Mouse (Mus musculus) neural tube, embryonic 14.5 days (tissue): ENCODE data around the gene Hunk. TPM values are rescaled to one million over a fixed set of nuclear protein-coding genes. Genes with fewer than 3 reads are reported as not detected.

Experiments
- ATAC-seq: fragments of 200-750 bp; cut with Nextera tagmentation; 2 replicates; pipeline ENCODE4 v1.8.0; 2017; ENCODE audit warnings: low read depth, mild to moderate bottlenecking, moderate TSS enrichment, moderate library complexity
- H3K27ac ChIP-seq: fragments of 300-500 bp; sonication (generic); 2 replicates; pipeline ENCODE4 v1.5.1; 2014; ENCODE audit warnings: low read depth, mild to moderate bottlenecking, control low read depth, low read length, moderate library complexity, mixed read lengths
- H3K27me3 ChIP-seq: fragments of 300-500 bp; sonication (generic); 2 replicates; pipeline ENCODE4 v1.6.1; 2014; ENCODE audit warnings: low read length; ENCODE audit not compliant: control insufficient read depth, insufficient read depth
- H3K36me3 ChIP-seq: fragments of 300-500 bp; sonication (generic); 2 replicates; pipeline ENCODE4 v1.6.1; 2014; ENCODE audit warnings: low read length, mixed read lengths; ENCODE audit not compliant: control insufficient read depth, insufficient read depth
- H3K4me1 ChIP-seq: fragments of 300-500 bp; sonication (generic); 2 replicates; pipeline ENCODE4 v1.6.1; 2014; ENCODE audit warnings: low read length; ENCODE audit not compliant: control insufficient read depth, insufficient read depth
- H3K4me2 ChIP-seq: fragments of 300-500 bp; sonication (generic); 2 replicates; pipeline ENCODE4 v1.6.1; 2014; ENCODE audit warnings: mild to moderate bottlenecking, low read depth, low read length, control low read depth
- H3K4me3 ChIP-seq: fragments of 300-500 bp; sonication (generic); 2 replicates; pipeline ENCODE4 v1.5.1; 2014; ENCODE audit warnings: low read depth, low read length, control low read depth, mixed read lengths
- H3K9ac ChIP-seq: fragments of 300-500 bp; sonication (generic); replicated peaks from 2 replicates; pipeline ENCODE4 v1.6.1; 2014; ENCODE audit warnings: low read depth, mild to moderate bottlenecking, control low read depth, low read length, mixed read lengths
- H3K9me3 ChIP-seq: fragments of 300-500 bp; sonication (generic); 2 replicates; pipeline ENCODE4 v1.6.1; 2016; ENCODE audit warnings: low read length; ENCODE audit not compliant: control insufficient read depth
- WGBS: fragments of 180-500 bp; shearing (Covaris S2); extraction: QIAGEN DNeasy Blood & Tissue Kit; methylation state at CpG from one replicate; pipeline ENCODE4 v1.1.7; 2014; 5-methylcytosine and 5-hydroxymethylcytosine counted together
- polyA plus RNA-seq: library from polyadenylated mRNA; unstranded; fragments of >200 nt; fragmentation: Nextera tagmentation; extraction: Ambion mirVana; gene quantifications from 2 replicates; pipeline ENCODE4 v1.2.1, GENCODE M21; 2014

Gene Hunk
- polyA plus RNA-seq, 1 experiment from 2014 or later = 8.0 TPM

GRCm38 (mm10) chr16:90360327-90360726 lies 25.5 kb upstream of the Hunk start:
- Histone ChIP-seq H3K9ac (no peak overlapping the region), H3K9me3 (no peaks in the 10 kb centered on the region), H3K36me3 (no peaks in the 10 kb centered on the region), H3K4me3 (no peak overlapping the region), H3K27ac (no peak overlapping the region), H3K27me3 (no peaks in the 10 kb centered on the region), H3K4me1 (no peaks in the 10 kb centered on the region), H3K4me2 (no peak overlapping the region)
- WGBS = 47% methylated on average over 7 of the region's 7 CpGs
- ATAC-seq = no peak

GRCm38 (mm10) chr16:90362926-90363325 lies 22.9 kb upstream of the Hunk start:
- 78% methylated on average over 6 of the region's 6 CpGs for WGBS
- Histone ChIP-seq H3K36me3 (no peaks in the 10 kb centered on the region), H3K9ac (no peak overlapping the region), H3K4me2 (no peak overlapping the region), H3K9me3 (no peaks in the 10 kb centered on the region), H3K27me3 (no peaks in the 10 kb centered on the region), H3K4me3 (no peak overlapping the region), H3K27ac (no peak overlapping the region), H3K4me1 (no peaks in the 10 kb centered on the region)
- no peak for ATAC-seq

DNA sequence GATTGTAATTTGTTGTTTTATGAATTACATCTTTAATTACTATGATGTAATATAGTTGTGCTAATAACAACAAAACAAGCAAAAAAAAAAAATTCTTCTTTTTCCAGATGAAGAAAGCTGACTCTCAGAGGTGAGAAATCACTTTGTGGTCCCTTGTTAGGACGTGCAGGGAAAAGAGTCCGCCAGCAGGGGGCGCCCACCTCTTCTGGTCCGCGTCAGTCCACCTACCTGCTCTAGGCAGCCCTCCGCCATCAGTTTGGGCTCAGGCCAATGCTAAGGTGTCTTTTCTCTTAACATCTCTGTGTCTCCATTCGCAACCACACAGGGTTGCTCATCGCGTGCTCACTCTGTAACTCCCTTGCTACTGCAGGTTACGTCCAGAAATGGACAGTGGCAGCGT lies 5.9 kb upstream of the Hunk start:
- no peaks in the 10 kb centered on the region for H3K36me3 ChIP-seq
- no peak overlapping the region for H3K9ac ChIP-seq
- no peak overlapping the region for H3K4me3 ChIP-seq
- H3K4me1 ChIP-seq = no peaks in the 10 kb centered on the region
- peak; percentile 74; the same call in 1 of the 2 replicates for ATAC-seq
- no peak overlapping the region for H3K27ac ChIP-seq
- H3K9me3 ChIP-seq = no peaks in the 10 kb centered on the region
- no peaks in the 10 kb centered on the region for H3K27me3 ChIP-seq
- 17% methylated on average over 11 of the region's 11 CpGs for WGBS
- H3K4me2 ChIP-seq = no peak overlapping the region

DNA sequence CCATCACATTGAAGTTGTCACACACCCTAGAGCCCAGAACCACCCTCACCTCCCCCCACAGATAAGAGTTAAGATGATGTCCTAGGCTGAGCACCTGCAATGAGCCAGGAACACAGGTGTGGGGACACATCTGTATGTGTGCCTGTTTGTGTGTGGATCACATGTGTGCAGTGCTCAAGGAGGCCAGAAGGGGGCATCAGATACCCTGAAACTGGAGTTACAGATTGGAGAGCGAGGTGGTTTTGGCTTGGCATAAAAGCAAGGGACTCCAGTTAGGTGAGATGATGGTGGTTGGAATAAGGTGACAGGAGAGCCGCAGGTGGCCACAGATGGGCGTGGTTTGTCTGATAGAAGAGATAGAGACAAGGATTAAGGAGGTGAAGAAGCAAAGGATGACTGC lies 4.2 kb upstream of the Hunk start:
- H3K4me2 ChIP-seq = no peak overlapping the region
- H3K27me3 ChIP-seq = no peaks in the 10 kb centered on the region
- no peak overlapping the region for H3K9ac ChIP-seq
- no peaks in the 10 kb centered on the region for H3K9me3 ChIP-seq
- 85% methylated on average over 3 of the region's 3 CpGs for WGBS
- no peak overlapping the region for H3K4me3 ChIP-seq
- H3K4me1 ChIP-seq = no peaks in the 10 kb centered on the region
- no peaks in the 10 kb centered on the region for H3K36me3 ChIP-seq
- no peak for ATAC-seq
- no peak overlapping the region for H3K27ac ChIP-seq

DNA sequence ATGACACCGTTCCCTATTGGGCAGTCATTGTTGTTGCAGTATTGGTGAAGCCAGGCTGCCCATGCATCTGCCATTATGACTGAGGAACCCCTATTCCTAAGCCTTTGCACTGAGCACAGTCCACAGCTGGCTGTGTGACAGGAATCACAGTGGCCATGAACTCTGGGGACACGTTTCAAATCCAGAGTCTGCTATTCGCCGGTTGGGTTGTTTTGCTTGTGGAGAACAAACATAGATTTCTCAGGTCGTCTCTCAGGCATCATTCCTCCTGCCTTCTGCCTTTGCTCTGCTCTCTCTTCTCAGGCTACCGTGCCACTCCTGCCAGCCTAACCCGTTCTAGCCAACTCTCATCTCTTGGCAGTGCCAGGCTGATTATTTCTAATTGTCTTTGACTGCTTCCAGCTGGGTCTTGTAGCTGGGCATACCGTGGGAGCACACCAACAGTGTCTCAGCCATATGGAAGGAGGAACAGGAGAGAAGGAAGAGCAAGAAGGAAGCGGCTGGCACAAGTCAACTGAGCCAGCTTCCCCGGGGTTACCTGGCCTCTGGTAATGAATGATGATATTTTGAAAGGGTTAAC lies 3.0 kb upstream of the Hunk start:
- WGBS = 70% methylated on average over 10 of the region's 10 CpGs

GRCm38 (mm10) chr16:90384058-90384457 lies 1.8 kb upstream of the Hunk start:
- no peaks in the 10 kb centered on the region for H3K9me3 ChIP-seq
- H3K27ac ChIP-seq = no peak overlapping the region
- peaks cover 18% of the 10 kb centered on the region for H3K4me1 ChIP-seq
- H3K27me3 ChIP-seq = no peaks in the 10 kb centered on the region
- H3K4me3 ChIP-seq = no peak overlapping the region
- no peak overlapping the region for H3K9ac ChIP-seq
- H3K36me3 ChIP-seq = no peaks in the 10 kb centered on the region
- H3K4me2 ChIP-seq = no peak overlapping the region
- 73% methylated on average over 3 of the region's 3 CpGs for WGBS
- ATAC-seq = no peak

More for the DNA sequence above, 3.0 kb upstream of the Hunk start:
- Histone ChIP-seq H3K36me3 (no peaks in the 10 kb centered on the region), H3K4me3 (no peak overlapping the region), H3K9ac (no peak overlapping the region), H3K27me3 (no peaks in the 10 kb centered on the region), H3K27ac (no peak overlapping the region), H3K9me3 (no peaks in the 10 kb centered on the region), H3K4me2 (no peak overlapping the region), H3K4me1 (peaks cover 9% of the 10 kb centered on the region)
- no peak for ATAC-seq

DNA sequence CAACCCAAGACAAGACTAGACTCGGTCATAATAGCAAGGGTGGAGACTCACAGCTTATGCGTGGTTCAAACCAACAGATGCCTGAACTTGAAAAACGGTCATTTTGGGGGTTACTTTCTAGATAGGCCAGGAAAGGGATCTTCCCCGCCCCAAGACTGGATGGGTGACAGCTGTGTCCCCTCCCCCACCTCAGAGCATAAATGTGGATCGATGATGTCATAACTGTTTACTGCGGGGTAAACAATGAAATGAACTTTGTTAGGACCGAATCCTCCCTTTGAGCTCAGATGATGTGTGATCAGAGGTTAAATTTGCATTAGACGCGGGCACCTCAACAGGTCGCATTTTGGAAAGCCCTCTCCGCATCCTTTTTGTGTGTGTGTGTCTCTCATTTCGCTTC lies 967 bp upstream of the Hunk start:
- Histone ChIP-seq H3K9me3 (no peaks in the 10 kb centered on the region), H3K27me3 (no peaks in the 10 kb centered on the region), H3K4me3 (peak overlapping the region; percentile 91), H3K27ac (no peak overlapping the region; the same call in 1 of the 2 replicates), H3K4me2 (peak overlapping the region; percentile 83), H3K9ac (peak overlapping the region; percentile 82), H3K4me1 (peaks cover 22% of the 10 kb centered on the region), H3K36me3 (no peaks in the 10 kb centered on the region)
- ATAC-seq = no peak
- 2% methylated on average over 12 of the region's 12 CpGs for WGBS

DNA sequence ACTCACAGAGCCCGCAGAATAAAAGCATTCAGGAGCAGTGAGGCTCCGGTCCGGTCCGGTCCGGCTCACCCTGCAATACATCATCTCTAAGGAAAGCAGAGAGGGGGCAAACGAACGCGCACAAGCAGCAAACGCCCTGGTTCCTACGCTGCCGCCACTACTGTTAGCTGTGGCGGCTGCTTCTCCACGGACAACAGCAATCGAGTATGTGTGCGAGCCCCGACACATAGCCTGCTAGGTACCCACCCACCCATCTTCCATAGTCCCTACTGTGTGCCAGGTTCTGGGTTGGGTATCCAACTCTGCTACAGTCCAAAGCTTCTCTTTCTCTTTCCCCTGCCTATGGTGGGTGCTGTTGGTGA lies 506 bp upstream of the Hunk start:
- Histone ChIP-seq H3K4me1 (peaks cover 22% of the 10 kb centered on the region), H3K9me3 (no peaks in the 10 kb centered on the region), H3K9ac (peak overlapping the region; percentile 82), H3K4me3 (peak overlapping the region; percentile 91), H3K27ac (peak overlapping the region; percentile 82), H3K36me3 (no peaks in the 10 kb centered on the region), H3K4me2 (peak overlapping the region; percentile 83), H3K27me3 (no peaks in the 10 kb centered on the region)
- WGBS = under 1% methylated on average over 16 of the region's 16 CpGs
- peak; percentile 47 for ATAC-seq

- WGBS = under 1% methylated on average over 49 of the region's 49 CpGs
- H3K27ac ChIP-seq = peak overlapping the region; percentile 82
- H3K4me1 ChIP-seq = peaks cover 22% of the 10 kb centered on the region
- peak overlapping the region; percentile 82 for H3K9ac ChIP-seq
- H3K4me2 ChIP-seq = peak overlapping the region; percentile 83
- ATAC-seq = peak; percentile 56
- no peaks in the 10 kb centered on the region for H3K9me3 ChIP-seq
- H3K4me3 ChIP-seq = peak overlapping the region; percentile 91
- no peaks in the 10 kb centered on the region for H3K36me3 ChIP-seq
- no peaks in the 10 kb centered on the region for H3K27me3 ChIP-seq
Observed at GRCm38 (mm10) chr16:90386514-90387160, 824 bp downstream of the Hunk start.
